Mouse (Mus musculus) brain, embryonic 14.5 days (tissue): Measurements from ENCODE around the gene Atp6v1e1.

Experiments
- CTCF ChIP-seq: fragments of 200-500 bp; IDR thresholded peaks from 2 replicates; pipeline ENCODE4 v1.5.1; 2012; ENCODE audit warnings: inconsistent platforms, mild to moderate bottlenecking, moderate library complexity, borderline replicate concordance; ENCODE audit not compliant: insufficient read depth, insufficient read length; ENCODE audit errors: extremely low read depth
- POLR2A ChIP-seq: fragments of 200-500 bp; IDR thresholded peaks from 2 replicates; pipeline ENCODE4 v1.6.1; 2012; ENCODE audit warnings: mild to moderate bottlenecking, inconsistent platforms, borderline replicate concordance; ENCODE audit not compliant: poor library complexity, insufficient read depth, insufficient read length, severe bottlenecking; ENCODE audit errors: extremely low read depth

DNA sequence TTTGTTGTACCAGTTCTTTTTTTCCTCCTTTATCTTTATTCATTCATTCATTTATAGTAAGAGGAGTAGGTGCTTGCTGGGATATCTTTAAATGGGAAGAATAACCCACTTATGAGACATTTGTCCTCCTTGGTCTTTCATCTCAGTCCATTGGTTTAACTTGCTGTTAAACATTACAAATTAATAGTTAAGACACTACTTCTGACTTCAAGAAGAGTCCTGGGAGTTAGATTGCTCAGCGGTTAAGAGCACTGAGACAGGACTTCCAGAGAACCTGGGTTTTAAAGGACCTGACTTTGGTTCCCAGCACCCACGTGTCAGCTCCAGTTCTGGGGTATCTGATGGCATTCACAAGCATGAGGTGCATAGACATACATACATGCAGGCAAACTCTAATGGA, 76.2 kb downstream of the Atp6v1e1 start:
- TF ChIP-seq CTCF (no peak), POLR2A (no peak)
